Mouse (Mus musculus) urinary bladder, postnatal 14 days (tissue): ENCODE measurements around the gene Grap.

ENCODE experiments used
- DNase-seq: peaks from one replicate; pipeline ENCODE4 v3.0.0; 2021; ENCODE audit warnings: low spot score

Grap gene

DNA sequence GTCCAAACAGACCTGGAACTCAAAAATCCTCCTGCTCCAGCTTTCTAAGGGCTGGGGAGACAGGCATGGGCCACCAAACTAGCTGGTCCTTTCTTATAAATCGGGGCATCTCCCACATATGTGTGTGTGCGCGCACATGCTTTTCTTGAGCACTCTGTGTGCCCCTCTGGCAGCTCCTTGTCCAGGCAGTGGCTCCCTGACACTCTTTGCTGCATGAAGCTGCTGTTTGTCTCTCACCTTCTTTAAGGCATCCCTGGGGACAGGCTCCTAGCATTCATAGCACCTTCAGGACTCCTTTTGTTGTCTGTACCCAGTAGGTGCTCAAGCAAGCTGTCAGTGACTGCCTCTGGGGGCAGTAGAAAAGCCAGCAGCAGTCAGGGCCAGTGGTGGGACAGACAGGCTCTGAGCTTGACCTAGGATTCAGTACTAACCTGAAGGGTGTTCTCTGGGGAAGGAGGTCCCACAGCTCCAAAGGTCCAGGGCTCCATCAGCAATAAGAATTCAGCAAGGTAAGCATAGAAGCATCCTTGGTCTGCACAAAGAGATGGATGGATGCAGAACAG is 5.4 kb downstream of the Grap start:
- DNase-seq: no peak

DNA sequence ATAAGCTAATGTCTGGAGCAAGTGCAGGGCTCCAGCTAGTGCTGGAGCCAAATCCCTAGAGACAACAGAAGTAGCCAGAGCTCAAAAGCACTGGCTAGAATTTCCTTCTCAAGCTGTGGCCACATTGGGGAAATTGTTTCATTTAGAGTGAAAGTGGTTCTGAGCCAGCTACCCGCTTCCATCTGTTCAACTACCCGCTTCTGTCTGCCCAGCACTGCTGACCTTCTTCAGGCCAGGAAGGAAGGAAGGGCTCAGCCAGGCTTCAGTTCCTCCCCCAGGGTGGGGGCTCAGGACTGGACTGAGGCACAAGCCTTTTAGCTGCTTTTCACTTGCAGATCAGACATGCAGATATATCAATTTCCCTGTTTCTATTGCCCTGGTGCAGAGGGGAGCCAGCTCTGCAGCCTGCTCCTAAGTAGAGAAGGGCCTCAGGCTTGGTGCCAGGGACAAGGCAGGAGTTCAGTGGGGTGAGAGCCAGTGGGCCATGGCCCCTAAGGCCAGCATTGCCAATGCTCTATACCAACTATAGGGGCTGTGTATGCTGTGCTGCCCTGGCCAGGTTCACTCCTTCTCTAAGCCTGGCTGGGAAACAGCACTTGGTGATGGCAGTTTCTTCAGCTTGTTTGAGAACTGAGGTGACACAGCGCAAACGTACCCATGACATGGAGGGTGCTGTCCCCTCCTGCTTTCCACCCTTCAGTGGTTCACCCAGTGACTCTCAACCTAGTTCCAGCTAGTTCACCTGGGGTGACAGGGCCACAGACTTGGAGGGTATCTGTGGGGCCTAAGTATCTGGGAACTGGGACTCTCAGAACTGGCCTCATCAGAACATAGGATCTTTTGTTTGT is 6.2 kb downstream of the Grap start:
- no peak for DNase-seq

DNA sequence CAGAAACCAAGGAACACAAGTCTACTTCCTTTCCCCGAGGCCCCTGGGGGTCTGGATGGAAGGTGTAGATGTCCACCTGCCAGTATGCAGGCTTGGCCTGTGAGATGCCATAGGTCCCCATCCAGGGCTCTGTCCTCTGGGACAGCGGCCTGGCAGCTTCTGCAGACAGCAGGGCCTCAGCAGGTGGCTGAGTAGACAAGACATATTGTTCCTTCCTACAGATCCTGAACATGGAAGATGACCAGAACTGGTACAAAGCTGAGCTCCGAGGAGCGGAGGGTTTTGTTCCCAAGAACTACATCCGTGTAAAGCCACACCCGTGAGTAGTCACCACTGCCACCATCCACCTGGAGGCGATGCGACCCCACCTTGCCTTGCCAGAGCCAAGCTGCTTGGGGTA is 6.9 kb downstream of the Grap start:
- no peak for DNase-seq

DNA sequence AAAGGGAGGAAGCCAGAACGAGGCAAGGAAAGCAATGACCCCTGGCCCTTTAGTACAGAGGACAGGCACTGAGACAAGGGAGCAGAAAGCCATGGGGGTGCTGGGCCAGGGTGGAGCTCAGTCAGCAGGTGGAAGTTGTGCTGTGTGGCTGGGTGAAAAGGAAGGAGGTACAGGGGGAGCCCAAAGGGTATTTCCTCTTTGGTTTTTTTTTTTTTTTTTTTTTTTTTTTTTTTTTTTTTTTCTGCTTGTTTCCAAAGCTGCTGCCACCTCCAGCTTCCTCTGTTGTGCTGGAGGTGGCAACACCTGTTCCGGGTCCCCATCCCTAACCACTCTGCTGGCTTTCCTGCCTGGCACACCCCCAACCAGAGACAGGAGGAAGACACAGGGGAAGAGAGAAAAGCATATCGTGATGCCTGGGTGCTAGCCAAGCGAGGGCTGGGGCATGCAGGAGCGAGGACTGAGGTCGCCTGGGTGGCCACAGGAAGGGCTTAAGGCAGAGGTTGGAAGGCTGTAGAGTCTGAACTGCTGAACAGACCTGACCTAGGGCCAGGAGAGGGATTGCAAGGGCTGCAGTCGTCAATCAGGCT is 7.8 kb downstream of the Grap start:
- no peak for DNase-seq

DNA sequence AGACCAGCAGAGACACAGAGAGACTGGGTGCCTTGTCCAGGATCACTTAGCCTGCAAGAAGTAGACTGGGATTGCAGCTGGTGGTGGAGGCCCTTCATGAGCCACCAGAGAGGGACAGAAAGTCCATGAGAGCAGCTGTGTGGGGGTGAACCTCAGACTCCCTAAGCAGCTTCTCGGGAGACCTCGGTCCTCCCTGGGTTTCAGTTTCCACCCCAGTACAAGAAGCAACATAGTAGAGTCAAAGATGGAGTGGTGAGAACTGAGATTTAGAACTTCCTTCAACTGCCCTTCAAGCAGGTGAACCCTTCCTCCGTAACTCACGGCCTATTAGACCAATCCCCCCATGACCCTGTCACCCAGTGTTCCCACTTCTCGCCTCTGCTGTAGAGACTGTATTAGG is 9.1 kb downstream of the Grap start:
- DNase-seq: no peak

DNA sequence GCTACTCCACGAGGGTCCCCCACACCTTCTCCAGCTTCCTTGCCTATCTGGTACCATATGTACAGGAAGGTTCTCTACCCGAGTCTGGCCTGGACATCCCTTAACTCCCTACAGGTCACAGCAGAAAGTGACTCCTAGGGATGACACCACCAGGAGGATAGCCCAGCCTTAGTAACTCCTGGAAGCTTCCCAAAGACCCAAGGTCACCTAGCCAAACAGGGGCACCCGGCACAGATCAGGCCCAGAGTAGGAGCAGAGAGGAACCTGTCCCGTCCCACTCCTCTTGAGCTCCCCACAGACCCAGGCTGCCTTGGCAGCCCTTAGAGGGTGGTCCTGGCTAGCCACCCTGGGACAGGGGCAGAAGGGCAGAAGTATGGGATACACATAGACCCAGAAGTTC is 12.3 kb downstream of the Grap start:
- DNase-seq: no peak

DNA sequence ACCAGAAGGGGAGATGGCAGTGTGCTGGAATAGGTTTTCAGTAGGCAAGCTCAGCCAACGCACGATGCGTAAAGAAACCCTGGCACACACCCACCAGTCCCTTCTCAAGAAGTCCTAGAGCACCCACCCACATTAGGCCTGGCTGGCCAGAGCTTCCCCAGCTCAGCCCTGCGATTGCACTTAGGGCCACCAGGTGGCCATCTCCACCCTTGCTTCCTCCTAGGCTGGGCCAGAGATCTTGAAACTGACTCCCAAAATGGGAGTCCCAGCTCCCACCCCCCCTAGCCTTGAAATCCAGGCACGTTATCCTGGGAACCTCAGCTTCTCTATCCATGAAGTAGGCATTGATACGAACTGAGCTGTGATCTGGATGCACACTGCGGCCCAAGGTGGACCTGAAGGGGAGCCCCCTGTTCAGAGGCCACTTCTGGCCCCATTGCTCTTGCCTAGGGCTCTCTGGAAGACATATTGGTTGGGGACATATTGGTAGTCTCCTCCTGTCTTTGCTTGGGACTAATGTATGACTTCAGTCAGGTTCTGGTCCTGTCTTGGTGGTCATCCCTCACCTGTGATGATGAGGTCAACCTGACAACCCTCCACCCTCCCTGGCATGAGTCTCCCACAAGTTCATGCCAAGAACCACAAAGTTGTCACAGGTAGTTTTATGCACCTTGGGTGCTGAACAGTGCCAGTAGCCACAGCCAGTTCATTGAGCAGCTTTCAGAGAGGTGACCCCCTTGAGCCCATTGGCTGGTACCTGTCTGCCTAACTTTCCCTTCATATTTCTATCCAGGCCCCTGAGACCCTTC is 13.1 kb downstream of the Grap start:
- peak; percentile 65 for DNase-seq

DNA sequence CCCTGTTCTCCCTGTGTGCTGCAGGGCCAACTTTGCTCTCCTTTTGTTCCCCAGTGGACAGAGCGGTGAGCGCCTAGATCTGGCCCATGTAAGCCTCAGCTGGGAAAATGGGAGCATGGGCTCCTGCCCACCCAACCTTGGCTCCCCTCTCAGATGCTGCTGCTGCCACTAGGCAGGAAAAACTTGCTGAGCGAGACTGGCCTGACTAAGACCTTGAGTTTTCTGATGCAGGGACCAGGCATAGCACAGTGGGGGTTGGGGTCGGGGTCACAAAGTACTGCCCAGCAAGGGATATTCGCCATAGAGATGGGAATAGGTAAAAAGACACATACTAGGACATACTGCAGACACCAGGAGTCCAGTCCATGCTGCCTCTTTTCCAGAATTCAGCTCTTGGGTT is 14.2 kb downstream of the Grap start:
- peak; percentile 62 for DNase-seq

DNA sequence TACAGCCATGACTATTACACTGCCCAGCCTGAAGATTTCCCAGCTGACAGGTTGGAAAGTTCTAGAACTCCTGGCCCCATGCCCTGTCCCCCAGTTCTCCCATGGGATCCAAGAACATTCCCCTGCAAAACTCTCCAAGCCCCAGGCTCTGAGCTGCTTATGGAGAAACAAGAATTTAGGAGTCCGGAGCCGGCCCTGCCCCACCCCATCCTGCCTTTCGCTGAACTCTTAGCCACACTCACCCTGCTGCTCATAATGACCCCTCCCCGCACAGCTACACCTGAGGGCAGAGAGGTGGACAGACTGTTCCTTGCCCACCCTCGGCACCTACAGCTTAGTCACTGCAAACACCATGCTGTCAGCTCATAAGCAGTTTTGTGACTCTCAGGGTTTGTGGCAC is 14.7 kb downstream of the Grap start:
- no peak for DNase-seq

DNA sequence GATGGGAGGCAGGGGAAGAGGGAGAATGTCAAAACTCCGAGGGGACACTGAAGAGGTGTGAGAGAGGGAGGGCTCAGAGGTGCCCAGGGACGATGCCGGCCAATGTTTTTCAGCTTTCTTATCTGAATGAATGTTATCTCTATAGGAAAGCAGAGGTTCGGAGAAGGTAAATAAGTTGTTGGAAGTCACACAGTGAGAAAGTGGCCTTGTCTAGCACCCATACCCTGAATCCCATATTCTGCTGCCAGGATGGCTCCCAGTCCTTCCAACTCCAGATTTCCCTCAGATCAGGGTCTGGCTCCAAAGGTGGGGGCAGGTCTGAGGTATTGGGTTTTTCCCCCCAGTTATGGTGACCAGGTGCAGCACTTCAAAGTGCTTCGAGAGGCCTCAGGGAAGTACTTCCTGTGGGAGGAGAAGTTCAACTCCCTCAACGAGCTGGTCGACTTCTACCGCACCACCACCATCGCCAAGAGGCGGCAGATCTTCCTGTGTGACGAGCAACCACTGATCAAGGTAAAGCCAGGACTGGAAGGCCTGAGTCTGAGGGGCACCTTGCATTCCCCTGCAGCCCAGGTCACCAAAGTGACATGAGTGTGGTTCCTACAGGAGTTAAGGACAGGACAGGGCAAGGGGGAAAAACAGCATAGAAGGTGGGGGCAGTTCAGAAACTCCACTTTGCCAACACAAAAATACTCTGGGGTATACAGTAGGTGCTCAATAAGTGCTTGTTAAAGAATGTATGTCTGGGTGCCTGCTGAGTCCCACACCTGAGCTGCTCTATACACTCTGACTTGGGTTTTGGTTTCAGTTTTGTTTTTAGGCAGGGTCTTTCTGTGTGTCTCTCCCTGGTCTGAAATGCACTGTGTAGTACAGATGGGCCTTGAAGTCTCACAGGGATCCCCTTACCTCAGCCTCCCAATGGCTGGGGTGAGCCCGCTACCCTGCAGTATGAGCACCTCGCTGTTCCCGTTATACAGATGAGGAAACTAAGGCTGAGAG is 16.7 kb downstream of the Grap start:
- no peak for DNase-seq

DNA sequence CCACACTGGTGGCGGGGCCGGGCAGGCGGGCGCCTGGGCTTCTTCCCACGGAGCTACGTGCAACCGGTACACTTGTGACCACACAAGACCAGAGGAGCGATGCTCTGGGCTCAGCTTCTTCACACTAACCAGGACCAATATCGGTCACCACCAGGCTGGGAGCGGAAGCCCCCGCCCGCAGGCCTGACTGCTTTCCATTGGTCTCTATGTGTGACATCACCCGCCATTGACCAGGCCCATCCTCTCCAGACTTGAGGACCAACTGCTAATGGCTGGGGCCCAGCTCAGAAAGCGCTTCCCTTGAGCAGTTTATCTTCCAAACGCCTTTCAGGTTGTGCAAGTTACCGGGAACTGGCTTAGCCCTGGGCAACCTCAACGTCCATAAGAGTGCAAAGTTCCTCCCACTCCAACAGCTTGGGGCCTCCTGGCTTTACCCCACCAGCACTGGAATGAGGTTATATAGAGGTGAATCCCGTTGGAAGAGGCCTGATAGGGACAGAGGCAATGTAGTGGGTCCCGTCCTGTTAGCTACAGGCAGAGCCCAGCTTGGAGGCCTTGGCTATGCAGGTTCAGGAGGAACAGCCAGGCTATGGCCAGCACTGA is 18.8 kb downstream of the Grap start:
- no peak for DNase-seq

DNA sequence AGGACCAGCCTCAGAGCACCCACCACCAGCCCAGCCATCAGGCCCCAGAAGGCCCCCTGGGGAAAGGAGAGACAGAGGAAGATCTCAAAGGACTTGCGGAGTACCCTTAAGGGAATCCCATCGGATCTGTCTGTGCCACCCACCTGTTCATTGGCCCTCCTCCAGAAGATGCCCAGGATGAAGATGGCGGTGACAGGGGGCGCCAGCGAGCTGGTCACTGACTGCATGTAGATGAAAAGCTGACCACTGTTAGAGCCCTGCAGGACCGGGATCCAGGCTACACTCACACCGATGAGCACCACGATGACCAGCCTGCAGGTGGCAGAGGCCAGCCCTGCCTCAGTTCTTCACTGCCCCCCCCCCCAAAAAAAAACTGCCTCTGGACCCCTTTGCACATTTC is 20.6 kb downstream of the Grap start:
- DNase-seq: peak; percentile 37

DNA sequence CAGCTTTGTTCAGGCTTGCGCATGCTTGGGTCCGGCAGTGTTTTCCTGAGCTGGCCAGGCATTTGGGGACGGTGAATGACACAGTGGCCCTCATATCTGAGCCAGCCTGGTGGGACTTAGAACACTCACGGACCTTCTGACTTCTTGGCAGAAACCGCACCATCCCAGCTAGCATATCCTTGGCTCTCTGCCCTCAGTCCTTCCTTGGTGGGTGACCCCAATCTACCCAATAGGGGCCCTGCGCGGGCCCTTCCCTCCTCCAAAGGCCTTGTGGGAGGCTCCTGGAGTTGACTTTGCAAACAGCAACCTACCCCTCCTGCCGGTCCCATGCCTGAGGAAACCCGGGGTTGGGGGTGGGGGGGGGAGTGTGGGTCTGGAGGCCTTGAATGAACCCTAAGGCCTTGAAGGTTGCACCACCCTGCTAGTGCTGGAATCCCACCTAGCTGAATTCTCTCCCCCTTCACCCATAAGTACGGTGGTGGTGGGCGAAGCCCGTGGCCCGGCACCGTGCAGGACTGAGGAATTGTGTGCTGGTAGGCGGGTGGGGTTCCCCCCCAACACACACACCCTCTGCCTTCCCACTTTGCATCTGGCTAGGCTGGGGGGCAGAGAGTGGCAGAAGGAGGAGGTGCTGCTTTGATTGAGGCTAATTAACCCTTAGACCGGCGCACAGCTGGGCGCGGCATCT is 21.2 kb downstream of the Grap start:
- DNase-seq: no peak

DNA sequence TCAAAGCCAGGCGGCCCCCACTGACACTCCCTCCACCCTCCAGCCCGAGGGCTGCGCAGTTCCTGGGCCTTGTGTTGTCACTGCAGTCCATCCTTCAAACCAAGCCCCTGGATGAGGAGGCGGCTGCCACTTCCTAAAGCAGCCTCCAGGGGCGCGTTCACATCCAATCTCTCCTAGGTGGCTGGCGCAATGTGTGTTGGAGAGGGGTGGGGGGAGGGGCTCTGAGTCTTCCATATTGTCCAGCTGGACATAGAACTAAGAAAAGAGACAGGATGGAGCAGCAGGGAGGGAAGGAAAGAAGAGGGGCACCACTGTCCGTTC is 21.7 kb downstream of the Grap start:
- no peak for DNase-seq

DNA sequence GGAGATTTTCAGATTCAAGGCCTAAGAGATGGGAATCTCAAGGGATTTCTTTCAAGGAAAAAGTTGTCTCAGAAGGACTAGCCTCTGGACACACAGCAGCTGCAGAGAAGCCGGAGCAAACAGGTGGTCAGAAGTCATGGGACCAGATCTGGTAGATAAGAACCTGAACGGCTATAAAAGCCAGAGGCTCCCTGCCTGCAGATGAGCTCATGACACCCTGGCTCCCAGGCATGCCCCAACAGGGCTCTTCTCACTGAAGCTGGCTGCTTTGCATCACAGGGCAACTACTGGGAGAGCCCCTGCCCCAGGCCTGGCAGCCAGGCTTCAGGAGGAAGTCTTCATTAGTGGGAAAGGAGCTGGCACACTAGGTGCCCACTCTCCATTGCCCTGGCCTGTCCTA is 22.3 kb downstream of the Grap start:
- peak; percentile 69 for DNase-seq

DNA sequence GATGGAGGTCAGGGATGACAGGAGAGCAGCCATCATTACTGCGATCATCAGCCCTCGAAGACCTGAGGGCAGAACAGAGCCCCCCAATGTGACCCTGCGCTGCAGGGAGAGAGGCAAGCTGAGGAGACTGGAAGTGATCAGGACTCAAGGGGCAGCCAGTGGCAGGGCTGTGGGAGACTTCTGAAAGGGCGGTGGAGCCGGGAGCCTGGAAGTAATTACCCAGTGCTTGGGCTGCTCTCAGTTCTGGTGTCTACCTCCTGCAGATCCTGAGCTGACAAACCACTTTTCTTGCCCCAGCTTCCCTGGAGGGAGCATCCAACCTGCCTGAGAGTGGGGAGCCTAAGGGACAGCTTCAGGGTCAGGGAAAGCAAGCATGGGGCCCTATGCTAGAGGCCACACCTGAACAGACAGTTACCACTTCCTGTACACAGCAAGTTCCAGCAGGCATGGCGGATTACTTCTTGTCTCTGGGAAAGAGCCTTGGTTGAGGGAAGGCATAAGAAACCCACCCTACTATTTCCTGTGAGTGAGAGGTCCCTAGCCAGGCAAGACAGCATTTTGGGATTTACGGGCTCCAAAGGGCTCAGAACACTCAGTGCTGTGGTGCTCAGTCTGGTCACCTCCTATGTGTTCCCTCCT is 23.3 kb downstream of the Grap start:
- DNase-seq: no peak

DNA sequence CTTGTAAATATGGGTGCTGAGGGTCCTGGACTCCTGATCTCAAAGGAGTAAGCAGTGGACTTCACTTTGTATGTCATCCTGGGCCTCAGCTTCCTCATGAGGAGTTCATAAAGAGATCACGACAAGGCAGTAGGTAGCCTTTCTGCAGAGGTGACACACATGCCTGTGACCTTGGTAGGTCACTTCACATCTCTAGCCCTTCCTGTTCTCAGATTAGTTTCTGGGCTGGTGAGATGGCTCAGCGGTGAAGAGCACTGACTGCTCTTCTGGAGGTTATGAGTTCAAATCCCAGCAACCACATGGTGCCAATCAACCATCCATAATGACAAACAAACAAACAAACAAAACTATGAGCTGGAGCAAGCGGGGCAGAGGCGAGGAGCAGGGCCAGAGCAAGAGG is 24.6 kb downstream of the Grap start:
- no peak for DNase-seq

DNA sequence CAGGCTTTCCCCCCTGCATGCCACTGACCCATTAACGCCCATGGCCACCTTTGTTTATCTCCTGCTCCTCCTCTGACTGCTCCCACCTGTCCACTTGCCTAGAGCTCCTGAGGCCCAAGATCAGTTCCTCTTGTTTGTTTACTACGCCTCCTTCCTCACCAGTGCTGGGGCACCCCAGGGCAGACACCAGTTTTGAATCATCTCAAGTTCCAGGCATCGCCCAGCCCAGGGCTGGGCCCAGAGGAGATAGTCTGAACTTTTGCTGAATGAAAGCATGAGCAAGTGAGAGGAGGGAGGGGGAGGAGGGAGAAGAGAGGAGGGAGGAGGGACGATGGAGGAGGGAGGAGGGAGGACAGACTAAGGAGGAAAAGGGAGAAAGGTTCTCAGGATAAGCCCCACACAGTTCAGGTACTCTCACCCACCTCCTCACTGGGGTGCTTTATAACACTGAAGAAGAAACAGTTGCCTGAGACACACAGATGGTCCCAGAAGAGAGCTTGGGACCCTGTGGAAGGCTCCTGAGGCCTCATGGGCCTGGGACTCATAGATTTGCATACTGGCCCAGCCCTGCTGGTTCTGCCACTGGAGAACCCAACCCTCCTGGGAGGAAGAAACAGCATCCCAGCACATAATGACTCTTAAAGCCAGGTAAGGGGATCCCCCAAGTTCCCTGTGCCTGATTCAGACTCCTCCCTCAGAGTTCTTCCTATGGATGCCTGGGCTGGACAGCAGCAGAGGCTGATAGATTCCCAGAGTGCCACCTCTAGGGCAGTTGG is 26.2 kb downstream of the Grap start:
- DNase-seq: no peak
